Mouse (Mus musculus) forebrain, embryonic 14.5 days (tissue): ENCODE measurements around the gene Saa1. TPM values are rescaled to one million over a fixed set of nuclear protein-coding genes. Genes with fewer than 3 reads are reported as not detected.

Source experiments
- ATAC-seq: fragments of 200-750 bp; cut with Nextera tagmentation; 2 replicates; pipeline ENCODE4 v1.8.0; 2017; ENCODE audit warnings: mild to moderate bottlenecking, moderate library complexity
- DNase-seq: peaks from one replicate; pipeline ENCODE4 v3.0.0-alpha.2; 2015; ENCODE audit warnings: low spot score
- H3K27ac ChIP-seq: fragments of 300-500 bp; sonication (generic); 2 replicates; pipeline ENCODE4 v1.5.1; 2014; ENCODE audit warnings: low read depth, mild to moderate bottlenecking, control low read depth, low read length, moderate library complexity
- H3K27me3 ChIP-seq: fragments of 300-500 bp; sonication (generic); replicated peaks from 2 replicates; pipeline ENCODE4 v1.6.1; 2014; ENCODE audit warnings: low read length, control low read depth, mixed read lengths; ENCODE audit not compliant: control insufficient read depth, insufficient read depth
- H3K36me3 ChIP-seq: fragments of 300-500 bp; sonication (generic); 2 replicates; pipeline ENCODE4 v1.6.1; 2014; ENCODE audit warnings: low read length, control low read depth; ENCODE audit not compliant: control insufficient read depth, insufficient read depth
- H3K4me1 ChIP-seq: fragments of 300-500 bp; sonication (generic); 2 replicates; pipeline ENCODE4 v1.6.1; 2014; ENCODE audit warnings: antibody characterized with exemption, low read length, control low read depth; ENCODE audit not compliant: control insufficient read depth, insufficient read depth
- H3K4me2 ChIP-seq: fragments of 300-500 bp; sonication (generic); 2 replicates; pipeline ENCODE4 v1.6.1; 2014; ENCODE audit warnings: mild to moderate bottlenecking, control low read depth, low read length
- H3K4me3 ChIP-seq: fragments of 300-500 bp; sonication (generic); 2 replicates; pipeline ENCODE4 v1.5.1; 2014; ENCODE audit warnings: low read depth, low read length, control low read depth
- H3K9ac ChIP-seq: fragments of 300-500 bp; sonication (generic); 2 replicates; pipeline ENCODE4 v1.6.1; 2014; ENCODE audit warnings: mild to moderate bottlenecking, low read length, control low read depth, moderate library complexity
- H3K9me3 ChIP-seq: fragments of 300-500 bp; sonication (generic); replicated peaks from 2 replicates; pipeline ENCODE4 v1.6.1; 2016; ENCODE audit warnings: low read length, control low read depth, mixed read lengths; ENCODE audit not compliant: control insufficient read depth
- WGBS: fragments of 180-500 bp; shearing (Covaris S2); extraction: QIAGEN DNeasy Blood & Tissue Kit; methylation state at CpG from one replicate; pipeline ENCODE4 v1.1.7; 2014; 5-methylcytosine and 5-hydroxymethylcytosine counted together
- polyA plus RNA-seq: library from polyadenylated mRNA; unstranded; fragments of >200 nt; fragmentation: Nextera tagmentation; extraction: Ambion mirVana; gene quantifications from 2 replicates; pipeline ENCODE4 v1.2.1, GENCODE M21; 2014

Saa1 gene
- polyA plus RNA-seq, 1 experiment from 2014 or later = not detected

GRCm38 (mm10) chr7:46723849-46724248 lies 18.9 kb downstream of the Saa1 start:
- DNase-seq (no peak), ATAC-seq (no peak)
- 86% methylated on average over 3 of the region's 3 CpGs for WGBS
- Histone ChIP-seq H3K4me2 (no peak overlapping the region), H3K27me3 (no peaks in the 10 kb centered on the region), H3K9me3 (no peaks in the 10 kb centered on the region), H3K4me3 (no peak overlapping the region), H3K36me3 (no peaks in the 10 kb centered on the region), H3K4me1 (no peaks in the 10 kb centered on the region), H3K9ac (no peak overlapping the region), H3K27ac (no peak overlapping the region)

DNA sequence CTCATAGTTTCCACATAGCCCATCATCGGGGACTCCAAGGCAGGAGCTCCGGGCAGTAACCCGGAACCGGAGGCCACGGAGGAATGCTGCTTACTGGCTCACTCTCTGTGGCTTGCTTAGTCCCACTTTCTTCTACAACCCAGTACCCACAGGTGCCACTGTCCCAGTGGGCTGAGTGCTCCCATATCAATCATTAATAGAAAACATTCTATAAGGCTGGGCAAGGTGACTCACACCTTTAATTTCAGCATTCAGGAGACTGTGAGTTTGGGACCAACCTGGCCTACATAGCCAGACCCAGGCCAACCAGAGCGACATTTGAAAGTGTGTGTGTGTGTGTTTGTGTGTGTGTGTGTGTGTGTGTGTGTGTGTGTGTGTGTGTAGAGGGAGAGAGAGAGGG lies 19.4 kb downstream of the Saa1 start:
- Histone ChIP-seq H3K27me3 (no peaks in the 10 kb centered on the region), H3K4me1 (no peaks in the 10 kb centered on the region), H3K27ac (no peak overlapping the region), H3K9ac (no peak overlapping the region), H3K36me3 (no peaks in the 10 kb centered on the region), H3K9me3 (no peaks in the 10 kb centered on the region), H3K4me3 (no peak overlapping the region), H3K4me2 (no peak overlapping the region)
- no peak for DNase-seq
- no peak for ATAC-seq
- WGBS = 98% methylated on average over 6 of the region's 6 CpGs

- H3K27me3 ChIP-seq = no peaks in the 10 kb centered on the region
- no peak overlapping the region for H3K9ac ChIP-seq
- ATAC-seq (no peak; the same call in 1 of the 2 replicates), DNase-seq (peak; percentile 56)
- WGBS = 69% methylated on average over 9 of the region's 9 CpGs
- H3K36me3 ChIP-seq = no peaks in the 10 kb centered on the region
- no peaks in the 10 kb centered on the region for H3K9me3 ChIP-seq
- H3K4me3 ChIP-seq = no peak overlapping the region
- no peak overlapping the region for H3K4me2 ChIP-seq
- no peaks in the 10 kb centered on the region for H3K4me1 ChIP-seq
- no peak overlapping the region for H3K27ac ChIP-seq
Observed at GRCm38 (mm10) chr7:46720460-46720859, 22.3 kb downstream of the Saa1 start.

- Histone ChIP-seq H3K4me1 (no peaks in the 10 kb centered on the region), H3K27ac (no peak overlapping the region), H3K4me2 (no peak overlapping the region), H3K36me3 (no peaks in the 10 kb centered on the region), H3K27me3 (no peaks in the 10 kb centered on the region), H3K9me3 (no peaks in the 10 kb centered on the region), H3K9ac (no peak overlapping the region), H3K4me3 (no peak overlapping the region)
- ATAC-seq = no peak
- no peak for DNase-seq
- 86% methylated on average over 7 of the region's 7 CpGs for WGBS
Observed at GRCm38 (mm10) chr7:46719526-46719925, 23.3 kb downstream of the Saa1 start.

GRCm38 (mm10) chr7:46718591-46719270 lies 24.0 kb downstream of the Saa1 start:
- no peaks in the 10 kb centered on the region for H3K4me1 ChIP-seq
- H3K4me2 ChIP-seq = no peak overlapping the region
- peak; percentile 66 for DNase-seq
- no peak overlapping the region for H3K9ac ChIP-seq
- H3K9me3 ChIP-seq = no peaks in the 10 kb centered on the region
- no peaks in the 10 kb centered on the region for H3K27me3 ChIP-seq
- ATAC-seq = peak; percentile 88
- H3K36me3 ChIP-seq = no peaks in the 10 kb centered on the region
- H3K27ac ChIP-seq = peak overlapping the region; percentile 33; the same call in 1 of the 2 replicates
- no peak overlapping the region for H3K4me3 ChIP-seq
- 74% methylated on average over 7 of the region's 7 CpGs for WGBS

DNA sequence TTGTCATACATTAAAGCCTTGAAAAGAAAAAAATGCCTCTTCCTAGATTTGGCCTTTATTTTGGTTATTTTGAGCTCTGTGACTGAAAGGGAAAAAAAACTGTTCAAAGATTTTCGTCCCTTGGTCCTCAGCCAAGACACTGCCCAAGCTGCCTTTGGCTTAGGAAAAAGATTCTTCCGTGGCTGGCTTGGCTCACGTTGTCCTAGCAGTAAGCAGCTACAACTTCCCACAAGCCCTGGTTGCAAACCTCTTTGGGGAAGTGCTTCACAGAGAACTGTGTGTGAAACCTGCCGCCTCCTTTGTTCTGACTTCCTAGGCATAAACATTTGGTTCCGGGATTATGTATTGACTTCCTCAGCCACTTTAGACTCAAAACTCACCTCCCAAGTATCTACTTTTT lies 25.9 kb downstream of the Saa1 start:
- peak; percentile 7 for DNase-seq
- Histone ChIP-seq H3K36me3 (no peaks in the 10 kb centered on the region), H3K4me2 (no peak overlapping the region), H3K4me1 (no peaks in the 10 kb centered on the region), H3K27me3 (no peaks in the 10 kb centered on the region), H3K9ac (no peak overlapping the region), H3K4me3 (no peak overlapping the region), H3K27ac (no peak overlapping the region), H3K9me3 (no peaks in the 10 kb centered on the region)
- 61% methylated on average over 5 of the region's 5 CpGs for WGBS
- ATAC-seq = no peak

DNA sequence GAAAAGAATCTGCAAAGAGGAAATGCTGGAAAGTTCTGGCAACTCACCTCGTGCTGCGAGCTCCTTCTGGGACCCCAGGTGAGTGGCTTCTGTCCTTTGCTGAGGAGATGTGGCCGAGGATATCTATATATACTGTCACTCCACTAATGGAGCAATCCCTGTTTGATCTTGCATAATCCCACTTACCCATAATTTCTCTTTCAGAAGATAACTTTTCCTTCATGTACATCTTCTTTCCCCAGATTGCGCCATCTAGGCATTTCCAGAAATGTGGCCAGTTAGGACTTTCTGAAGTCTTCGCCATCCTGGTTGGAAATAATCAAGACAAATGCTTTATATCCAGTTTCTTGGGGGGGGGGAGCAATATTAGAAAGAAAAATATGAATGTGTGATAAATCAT lies 27.2 kb downstream of the Saa1 start, which contains the start of gene Saa3:
Gene Saa3 (minus strand): TSS at position 101 of the 400 bp plus-strand sequence.
- Histone ChIP-seq H3K4me2 (no peak within 1 kb of the TSS), H3K9me3 (no peaks in the 10 kb centered on the region), H3K4me1 (no peaks in the 10 kb centered on the region), H3K27me3 (no peaks in the 10 kb centered on the region), H3K27ac (no peak within 1 kb of the TSS), H3K9ac (no peak within 1 kb of the TSS), H3K36me3 (no peaks in the 10 kb centered on the region), H3K4me3 (no peak within 1 kb of the TSS)
- ATAC-seq = no peak
- WGBS = 92% methylated on average over 5 of the region's 5 CpGs
- DNase-seq = no peak

GRCm38 (mm10) chr7:46714518-46714917 lies 28.3 kb downstream of the Saa1 start:
- no peak overlapping the region for H3K9ac ChIP-seq
- no peak overlapping the region for H3K4me2 ChIP-seq
- H3K36me3 ChIP-seq = no peaks in the 10 kb centered on the region
- ATAC-seq (no peak), DNase-seq (peak; percentile 53)
- H3K4me3 ChIP-seq = no peak overlapping the region
- H3K27ac ChIP-seq = no peak overlapping the region
- WGBS = 27% methylated on average over 6 of the region's 6 CpGs
- H3K9me3 ChIP-seq = no peaks in the 10 kb centered on the region
- H3K27me3 ChIP-seq = no peaks in the 10 kb centered on the region
- H3K4me1 ChIP-seq = peaks cover 3% of the 10 kb centered on the region; the same call in 1 of the 2 replicates

DNA sequence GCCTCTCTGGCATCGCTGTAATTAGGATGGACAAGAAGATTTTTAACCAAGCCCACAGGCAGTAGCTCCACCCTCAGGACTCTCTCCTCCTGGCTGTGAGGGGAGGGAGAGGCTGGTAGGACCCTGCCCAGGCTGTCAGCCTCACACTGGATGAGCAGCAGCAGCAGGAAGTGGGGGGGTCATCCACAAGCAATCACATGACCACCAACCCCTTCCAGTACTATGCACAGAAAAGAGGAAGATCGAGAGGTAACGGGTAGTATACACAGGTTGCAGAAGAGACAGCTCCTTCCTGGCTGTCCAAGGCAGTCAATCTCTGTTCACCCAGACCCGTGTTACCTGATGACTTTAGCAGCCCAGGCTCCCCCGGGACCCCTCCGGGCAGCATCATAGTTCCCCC lies 30.5 kb downstream of the Saa1 start:
- no peak for ATAC-seq
- 80% methylated on average over 6 of the region's 6 CpGs for WGBS

More for the DNA sequence above, 30.5 kb downstream of the Saa1 start:
- no peak for DNase-seq
- H3K27me3 ChIP-seq = no peaks in the 10 kb centered on the region
- H3K36me3 ChIP-seq = peaks cover 11% of the 10 kb centered on the region
- H3K4me1 ChIP-seq = peaks cover 5% of the 10 kb centered on the region; the same call in 1 of the 2 replicates
- H3K4me2 ChIP-seq = no peak overlapping the region
- no peaks in the 10 kb centered on the region for H3K9me3 ChIP-seq
- no peak overlapping the region for H3K9ac ChIP-seq
- H3K27ac ChIP-seq = no peak overlapping the region
- H3K4me3 ChIP-seq = no peak overlapping the region
